Mouse (Mus musculus) right cerebral cortex, adult 2 months (tissue): ENCODE results near the gene Cebpe.
A peak's percentile ranks its signal among the peaks of the same experiment; 100 is the strongest.

Experiments used
- DNase-seq, 2 experiments: peaks; one replicate each; pipeline ENCODE4 v3.0.0; 2021 to 2022; ENCODE audit warnings: low spot score in 2 of 2

Gene Cebpe

DNA sequence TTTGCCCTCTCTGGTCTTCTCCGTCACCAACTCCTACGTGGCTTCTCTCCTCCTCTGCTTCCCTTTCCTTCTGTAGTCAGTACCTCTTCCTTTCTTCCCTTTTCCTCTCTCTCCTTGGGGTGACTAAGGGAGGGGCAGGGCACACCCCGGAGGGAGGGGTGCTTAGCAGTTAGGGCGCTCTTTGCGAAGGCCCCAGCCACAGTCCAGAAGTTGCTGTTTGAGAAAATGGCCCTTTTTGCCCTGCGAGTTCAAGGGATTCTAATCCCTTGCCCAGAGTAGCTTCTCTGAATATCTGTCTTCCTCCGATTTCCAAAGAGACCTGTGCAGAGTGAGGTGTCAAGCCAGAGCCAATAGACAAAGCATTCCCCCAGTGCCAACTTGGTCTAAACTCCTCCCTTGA, at the start of gene Cebpe:
Gene Cebpe (minus strand): TSS at position 101 of the 400 bp plus-strand sequence.
- no peak for DNase-seq

DNA sequence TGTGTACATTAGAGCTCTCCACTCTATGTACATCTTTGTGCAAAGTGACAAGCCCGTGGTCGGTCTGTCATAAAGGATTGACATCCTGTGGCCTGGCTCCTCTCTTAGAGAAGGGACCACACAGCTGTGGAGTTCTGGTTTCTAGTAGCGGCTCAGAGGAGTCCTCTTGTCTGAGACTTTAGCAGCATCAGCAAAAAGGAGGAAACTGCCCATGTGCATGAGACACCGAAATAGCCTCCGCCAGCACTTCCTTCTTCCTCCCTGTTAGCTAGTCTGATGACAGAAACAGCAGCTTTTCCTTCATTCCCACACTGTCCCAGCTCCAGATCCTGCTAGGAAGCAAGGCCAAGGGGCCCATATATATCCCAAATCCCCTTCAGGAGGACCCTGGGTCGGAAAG, 44.4 kb upstream of the Cebpe start:
- DNase-seq = no peak

DNA sequence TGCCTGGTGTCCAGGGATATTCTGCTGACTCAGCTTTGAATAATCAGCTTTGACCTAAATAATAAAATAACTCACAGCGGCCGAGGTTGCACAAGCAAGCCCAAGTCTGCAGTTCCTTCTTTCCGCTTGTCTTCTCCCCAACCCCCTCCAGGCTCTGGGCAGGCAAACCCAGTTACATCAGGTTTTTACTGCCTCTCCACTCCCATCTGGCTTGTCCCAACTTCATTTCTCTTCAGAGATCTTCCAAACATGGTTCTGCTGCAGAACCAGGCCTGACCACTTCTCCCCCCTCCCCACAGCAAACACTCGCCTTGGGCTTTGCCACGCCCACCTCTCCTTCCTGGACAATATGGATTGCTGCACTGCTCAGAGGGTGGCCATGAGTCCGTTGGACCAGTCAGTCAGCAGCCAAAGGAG, 42.6 kb upstream of the Cebpe start:
- DNase-seq = no peak

DNA sequence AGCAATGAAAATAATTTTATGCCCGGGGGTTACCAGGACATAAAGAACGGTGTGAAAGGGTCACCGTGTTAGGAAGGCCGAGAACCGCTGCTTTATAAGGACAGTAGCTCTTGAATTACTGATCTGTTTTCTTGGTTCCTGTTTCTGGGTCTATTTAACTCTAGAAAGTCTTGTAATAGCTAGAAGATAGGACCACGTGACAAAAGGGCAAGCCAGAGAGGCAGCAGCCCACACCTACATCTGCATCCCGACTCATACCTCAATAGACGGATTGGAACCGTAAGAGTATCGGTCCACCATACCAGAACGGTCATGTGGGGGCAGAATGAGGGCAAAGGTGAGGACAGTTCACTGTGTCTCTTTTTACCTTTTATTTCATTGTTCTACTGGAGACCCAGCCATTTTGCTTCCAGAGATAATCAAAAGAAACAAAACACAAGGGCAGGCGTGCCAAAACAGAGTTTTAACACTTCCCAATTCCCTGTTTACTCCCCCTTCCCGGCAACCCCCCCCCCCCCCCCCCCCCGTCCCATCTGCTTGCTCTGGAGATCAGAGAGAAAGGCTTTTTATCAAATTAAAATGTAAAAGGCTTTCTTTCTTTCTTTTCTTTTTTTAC, 42.1 kb upstream of the Cebpe start:
- no peak for DNase-seq

DNA sequence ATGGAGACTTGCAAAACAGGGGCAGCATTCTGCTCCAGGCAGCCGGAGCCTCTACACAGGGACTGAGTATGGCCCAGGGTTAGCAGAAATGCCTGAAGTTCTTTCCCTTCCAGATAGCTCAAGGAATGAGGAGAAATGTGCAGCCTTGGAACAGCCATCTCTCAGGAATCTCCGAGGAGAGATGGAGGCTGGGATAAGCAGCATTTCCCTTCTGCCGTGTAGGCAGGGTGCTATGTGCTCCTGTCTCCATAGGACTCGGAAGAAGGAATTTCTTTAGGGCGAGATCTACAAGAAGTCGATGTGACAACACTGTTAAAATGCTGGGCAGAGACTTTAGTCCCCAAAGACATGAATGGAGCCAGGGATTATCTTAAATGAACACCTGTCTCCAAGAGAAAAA, 41.0 kb upstream of the Cebpe start:
- DNase-seq = no peak

DNA sequence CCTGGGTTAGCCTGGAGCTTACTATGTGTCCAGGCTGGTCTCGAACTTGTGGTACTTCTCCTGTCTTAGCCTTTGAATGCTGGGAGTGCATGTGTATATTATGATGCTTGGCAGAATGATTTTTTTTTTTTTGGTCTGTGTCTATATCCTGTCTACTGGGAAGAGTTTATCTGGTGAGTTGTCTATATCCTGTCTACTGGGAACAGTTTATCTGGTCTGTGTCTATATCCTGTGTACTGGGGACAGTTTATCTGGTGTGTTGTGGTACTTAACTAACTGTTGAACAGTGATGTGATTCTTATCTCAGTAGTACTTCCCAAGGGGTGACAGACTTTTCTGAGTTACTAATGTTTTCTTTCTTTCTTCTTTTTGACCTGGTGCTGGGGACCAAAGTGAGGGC, 39.8 kb upstream of the Cebpe start:
- DNase-seq = no peak

DNA sequence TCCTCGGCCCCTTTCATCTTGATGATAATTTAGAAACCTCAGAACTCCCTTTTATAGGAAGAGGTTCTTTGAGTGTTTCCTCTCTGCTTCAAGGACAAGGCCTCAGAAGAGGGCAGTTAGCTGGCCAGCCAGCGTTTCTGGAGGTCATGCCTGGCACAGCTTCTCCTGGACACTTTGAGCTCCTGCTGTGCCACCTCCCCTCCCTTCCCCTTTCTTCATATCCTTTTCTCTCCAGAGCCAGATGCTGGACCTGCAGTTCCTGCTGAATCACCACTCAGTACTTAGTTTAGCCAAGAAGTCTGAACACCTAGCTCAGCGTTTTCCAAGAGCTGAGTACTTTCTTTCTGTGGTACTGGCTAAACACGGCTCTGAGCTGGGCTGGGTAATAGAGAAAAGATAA, 37.3 kb upstream of the Cebpe start:
- DNase-seq = no peak

DNA sequence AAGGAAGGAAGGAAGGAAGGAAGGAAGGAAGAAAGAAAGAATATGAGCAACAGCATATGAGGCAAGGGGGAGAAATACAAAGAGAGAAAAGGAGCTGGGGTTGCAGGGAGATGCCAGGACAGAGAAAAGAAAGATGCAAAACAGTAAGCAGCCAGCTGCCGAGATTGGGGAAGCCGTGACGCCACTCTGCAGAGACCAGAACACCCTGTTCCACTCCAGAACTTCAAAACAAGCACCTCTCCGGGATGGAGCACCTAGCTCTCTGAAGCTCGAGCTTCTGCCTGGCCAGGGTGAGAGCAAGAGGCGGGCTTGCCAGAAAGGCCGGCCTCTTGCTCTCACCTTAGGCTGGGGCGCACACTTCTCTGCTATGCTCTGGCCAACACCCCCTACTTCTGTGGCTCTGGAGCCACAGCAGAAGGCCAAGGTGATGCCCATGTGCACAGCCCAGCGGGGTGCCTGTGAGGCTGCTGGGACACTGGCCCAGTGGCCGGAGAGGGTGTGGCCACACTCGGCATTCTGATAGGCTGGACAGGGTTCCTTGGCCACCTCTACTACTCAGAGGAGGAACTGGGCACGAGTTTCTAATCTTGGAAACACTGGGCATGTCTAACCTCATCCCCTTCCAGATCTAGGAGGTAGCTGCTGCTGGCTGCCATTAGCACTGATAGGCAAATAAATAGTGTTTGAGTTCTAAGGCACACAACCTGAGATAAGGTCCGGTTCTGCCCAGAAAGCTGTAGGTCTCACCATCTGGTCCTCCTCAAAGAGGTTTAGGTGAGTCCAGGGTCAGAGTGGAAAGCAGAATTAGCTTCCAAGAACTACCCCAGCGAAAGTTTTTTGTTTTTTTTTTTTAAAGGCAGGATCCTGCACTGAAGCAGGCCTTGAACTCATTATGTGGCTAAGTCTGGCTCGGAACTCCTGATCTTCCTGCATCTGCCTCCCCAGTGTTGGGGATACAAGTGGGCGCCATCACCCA, 36.3 kb upstream of the Cebpe start:
- DNase-seq = no peak

DNA sequence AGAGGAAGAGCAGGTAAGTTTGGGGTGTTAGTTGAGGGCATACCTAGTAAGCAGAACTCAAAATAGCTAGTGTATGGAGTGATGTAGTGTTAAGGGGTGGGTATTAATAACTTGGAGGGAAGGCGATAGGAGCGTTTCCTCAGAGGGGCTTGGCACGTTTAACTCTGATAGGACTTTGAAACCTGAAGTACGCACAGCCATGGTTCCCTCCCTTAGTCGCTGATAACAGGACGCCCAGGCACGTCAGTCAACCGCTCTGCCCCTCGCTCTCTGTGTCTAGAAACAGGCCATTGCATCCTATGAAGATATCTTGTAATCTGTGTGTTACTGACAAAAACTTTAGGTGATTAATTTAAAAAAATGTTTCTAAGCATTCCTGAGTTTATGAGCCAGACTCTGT, 34.1 kb upstream of the Cebpe start:
- DNase-seq = no peak

DNA sequence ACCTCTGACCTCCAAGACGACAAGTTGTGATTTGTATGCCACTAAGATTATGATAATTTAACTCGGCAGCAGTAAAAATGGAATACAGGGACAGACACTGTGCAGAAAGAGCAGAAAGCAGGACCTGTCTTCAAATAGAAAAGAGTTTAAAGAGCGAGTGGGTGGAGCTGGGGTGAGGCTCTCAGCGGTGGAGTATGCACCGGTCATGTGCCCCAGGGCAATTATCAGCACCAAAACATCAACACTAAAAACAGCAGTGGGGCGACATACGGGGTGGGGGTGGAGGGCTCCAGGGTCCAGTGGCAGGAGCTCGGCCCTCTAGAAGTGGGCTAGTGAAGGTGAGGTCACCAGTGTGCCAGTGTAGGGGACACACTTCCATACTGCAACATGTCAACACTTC, 32.5 kb upstream of the Cebpe start:
- DNase-seq = no peak

DNA sequence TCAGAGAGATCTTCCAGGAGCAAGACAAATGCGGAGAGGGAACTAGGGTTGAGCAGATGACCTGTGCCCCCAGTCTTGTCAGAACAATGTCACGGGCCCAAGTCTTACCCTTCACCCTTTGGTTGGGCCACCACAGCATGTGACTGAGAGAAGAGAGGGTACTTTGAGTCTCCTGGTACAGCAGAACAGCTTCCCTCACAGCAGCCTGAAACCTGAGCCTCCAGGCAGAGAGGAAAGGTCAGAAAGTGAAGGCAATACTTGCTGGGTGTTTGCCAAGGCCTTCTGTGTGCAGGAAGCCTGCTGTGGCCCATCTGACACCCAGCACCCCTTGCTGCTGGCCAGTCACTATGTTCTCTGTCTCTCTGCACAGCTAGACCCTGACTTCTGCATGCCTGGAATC, 30.4 kb upstream of the Cebpe start:
- no peak for DNase-seq

DNA sequence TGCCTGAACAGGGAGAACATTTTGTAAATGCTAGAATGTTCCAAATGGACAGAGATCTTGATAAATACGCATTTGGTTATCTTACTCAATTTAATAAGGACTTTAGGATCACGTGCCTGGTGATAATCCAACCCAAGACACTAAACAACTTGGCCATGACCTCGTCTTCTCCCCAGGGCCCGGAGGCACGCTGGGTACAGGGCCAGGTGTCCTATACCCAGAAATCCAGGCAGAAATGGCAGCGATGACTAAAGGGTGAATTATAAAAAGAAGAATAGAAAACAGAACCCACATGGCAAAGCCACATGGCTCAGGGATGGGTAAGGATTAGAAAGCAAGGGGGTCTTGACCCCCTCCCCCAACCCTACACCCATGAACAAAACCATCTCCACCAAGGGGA, 29.7 kb upstream of the Cebpe start:
- DNase-seq = no peak

DNA sequence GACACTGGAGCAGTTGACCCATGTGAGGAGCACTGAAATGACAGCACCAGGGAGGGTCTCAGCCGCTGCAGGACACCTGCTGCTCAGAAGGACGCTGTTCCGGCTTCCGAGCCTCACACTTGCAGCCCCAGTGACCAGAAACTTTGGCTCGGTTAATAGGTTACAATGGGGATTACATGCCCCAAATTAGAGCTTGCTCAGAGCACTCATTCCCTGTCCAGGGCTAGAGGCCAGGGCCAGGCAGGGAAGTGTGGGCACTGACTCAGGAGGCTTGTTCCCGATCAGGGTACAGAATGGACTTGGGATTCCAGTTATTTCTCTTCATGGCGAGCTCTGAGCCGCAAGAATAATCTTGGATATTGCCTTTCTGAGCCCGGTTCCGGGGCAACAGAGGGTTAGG, 25.7 kb upstream of the Cebpe start:
- no peak for DNase-seq

DNA sequence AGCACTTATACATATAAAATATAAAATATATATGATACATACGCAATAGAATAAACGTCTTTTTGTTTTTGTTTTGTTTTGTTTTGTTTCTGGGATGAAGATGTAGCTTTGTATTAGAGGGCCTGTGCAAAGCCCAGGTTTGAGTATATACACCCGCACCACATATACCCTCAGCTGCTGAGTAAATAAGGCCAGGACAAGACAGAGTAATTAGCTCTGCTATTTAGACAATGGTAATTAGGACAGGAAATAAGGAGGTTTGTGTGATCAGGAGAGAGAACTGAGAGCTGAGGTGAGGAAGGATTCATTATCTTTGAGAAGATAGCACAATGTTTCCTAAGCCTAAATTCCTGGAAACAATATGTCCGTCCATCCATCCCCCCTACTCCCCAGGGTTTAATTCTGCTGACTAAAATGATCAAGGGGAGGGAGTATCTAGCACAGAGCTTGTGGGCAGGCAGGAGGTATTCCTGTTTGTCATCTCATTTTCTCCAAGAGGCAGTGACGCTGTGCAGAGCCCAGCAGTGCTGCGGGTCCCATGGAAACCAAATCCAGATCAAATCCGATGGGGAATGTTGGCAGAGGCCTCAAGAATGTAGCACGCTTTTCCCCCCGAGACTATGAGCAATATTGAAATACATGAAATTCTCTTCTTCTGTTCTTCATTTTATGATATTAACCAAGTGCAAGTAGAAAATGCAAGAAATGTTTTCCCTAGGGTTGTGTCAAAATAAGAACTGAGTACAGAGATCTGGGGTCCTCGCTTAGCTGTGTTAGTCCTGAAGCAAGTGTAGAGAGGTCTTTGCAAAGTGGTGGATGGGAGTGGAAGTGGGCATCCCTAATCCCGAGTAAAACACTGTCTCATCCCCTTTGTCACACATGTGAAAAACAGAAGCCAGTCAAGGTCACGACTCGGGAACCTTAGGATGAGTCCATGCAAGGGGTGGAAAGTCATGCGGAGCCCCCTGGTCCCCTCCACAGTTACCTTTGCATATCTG, 24.9 kb upstream of the Cebpe start:
- peak; percentile 63 to 70 for DNase-seq

DNA sequence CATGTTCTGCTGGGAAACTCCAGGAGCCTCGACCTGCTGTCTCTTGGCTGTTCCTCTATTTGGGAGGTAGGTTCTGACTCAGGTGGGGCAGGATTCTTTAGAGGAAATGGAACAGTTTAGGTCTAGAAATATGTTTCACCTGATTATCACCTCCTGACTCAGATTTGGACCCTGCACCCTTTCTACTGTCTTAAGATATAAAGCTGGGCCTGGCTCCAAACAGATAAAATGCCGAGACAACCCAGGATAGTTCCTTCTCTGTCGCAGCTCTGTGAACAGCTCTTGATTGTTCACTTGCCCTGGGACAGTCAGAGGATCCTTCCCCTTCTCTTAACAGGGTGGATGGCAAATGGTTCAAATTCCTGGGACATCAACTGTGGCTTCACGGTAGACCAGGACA, 23.2 kb upstream of the Cebpe start:
- no peak for DNase-seq

DNA sequence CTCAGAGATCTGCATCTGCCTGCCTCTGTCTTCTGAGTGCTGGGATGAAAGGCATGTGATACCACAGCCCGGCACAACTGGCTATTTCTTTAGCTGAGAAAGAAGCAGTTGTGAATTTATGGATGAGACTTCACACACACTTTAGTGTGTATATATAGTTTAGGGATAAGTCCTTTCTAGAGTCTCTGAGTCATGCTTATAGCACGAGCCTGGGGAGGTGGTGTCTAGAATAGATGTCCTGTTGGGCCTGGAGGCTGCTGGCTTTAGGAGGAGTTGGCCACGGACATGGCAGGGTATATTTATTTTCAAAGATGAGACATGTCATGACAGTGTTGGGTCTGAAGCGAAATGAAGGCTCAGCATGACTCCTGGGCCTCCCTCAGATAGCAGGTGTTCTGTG, 22.0 kb upstream of the Cebpe start:
- DNase-seq = no peak

DNA sequence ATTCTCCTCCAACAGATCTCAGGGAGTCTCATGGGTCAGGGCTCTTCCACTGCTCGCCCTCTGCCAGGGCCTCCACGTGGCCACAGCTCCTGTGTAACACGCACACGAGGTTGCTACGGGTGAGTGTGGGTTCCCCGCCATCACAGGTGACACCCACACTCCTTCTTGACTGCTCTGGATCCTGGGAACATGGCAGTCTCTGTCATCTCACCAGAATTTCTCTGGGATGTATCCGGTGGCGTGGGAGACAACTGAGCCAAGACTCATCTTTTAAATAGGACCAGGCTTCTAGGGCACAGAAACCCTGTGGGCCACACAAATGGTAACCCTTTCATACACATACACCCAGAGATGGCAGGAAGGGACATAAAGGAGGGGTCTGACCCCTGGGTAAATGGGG, 20.2 kb upstream of the Cebpe start:
- DNase-seq = no peak

DNA sequence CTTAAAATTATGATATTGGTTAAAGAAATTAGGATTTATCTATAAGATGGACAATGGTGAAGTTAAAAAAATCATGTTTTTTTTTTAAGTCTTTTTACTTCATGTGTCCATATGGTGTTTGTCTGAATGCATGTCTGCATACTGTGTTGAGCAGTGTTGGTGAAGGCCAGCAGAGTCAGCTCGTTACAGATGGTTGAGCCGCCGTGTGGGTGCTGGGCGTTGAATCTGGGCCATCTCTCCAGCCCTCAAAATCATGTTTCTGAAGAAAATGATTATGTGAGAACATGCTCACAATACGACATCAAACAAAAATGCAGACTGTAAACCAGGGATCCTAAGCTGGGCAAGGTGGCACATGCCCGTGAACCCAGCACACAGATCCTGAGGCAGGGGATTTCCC, 18.3 kb upstream of the Cebpe start:
- peak; percentile 63 to 64 for DNase-seq

DNA sequence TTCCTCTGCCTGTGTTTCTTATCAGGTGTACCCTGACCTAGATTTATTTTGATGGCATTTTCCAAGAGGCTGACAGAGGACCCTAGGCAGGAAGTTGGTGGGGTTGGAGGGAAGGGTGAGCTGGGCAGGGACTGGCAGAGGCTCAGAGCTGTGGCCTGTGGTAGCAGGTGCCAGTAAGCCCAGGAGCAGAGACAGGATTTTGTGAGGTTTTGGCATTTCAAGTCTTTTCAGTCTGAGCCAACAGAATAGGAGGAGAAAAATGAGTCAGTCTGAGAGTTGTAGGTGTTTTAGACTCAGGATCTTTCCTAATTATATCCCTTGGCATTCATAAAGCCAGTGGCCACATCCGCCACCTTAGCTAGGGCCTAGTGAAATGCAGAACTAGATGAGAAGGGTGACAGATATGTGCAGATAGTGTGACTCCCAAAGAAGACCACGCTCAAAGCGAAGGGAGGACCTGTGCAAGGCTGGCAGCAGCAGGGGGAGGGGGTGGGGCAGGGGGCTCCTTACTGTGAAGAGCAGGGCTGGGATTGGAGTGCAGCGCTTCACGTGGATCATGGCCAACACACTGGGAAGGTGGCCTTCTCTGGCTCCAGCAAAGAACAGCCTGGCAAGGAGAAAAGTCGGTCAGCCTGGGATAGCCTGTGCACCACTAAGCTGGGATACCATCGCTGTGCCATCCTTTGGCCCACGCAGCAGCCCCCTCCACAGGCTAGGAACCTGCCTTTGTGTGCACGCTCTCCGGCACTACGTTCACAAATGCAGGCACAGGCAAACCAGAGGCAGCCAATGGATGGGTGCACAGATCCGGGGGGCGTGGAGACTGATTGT, 17.1 kb upstream of the Cebpe start:
- DNase-seq = peak; percentile 41 to 49

DNA sequence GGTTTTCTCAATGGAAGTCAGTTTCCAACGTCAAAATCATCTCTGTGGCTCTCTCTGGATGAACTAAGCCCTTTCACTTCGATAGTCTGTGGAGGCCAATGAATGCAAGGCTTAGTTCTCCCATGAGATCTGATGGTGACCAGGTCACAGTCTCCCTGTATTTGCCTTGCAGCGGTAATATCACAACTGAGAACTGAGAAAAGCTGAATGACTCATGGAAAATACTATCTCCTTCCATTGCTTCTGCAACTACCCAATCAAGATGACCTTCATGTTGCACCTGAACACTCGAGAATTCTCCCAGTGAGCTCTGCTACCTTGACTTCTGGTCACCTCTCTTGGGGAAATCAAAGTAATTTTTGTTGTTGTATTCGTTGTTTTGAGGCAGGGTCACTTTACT, 15.6 kb upstream of the Cebpe start:
- DNase-seq = no peak

DNA sequence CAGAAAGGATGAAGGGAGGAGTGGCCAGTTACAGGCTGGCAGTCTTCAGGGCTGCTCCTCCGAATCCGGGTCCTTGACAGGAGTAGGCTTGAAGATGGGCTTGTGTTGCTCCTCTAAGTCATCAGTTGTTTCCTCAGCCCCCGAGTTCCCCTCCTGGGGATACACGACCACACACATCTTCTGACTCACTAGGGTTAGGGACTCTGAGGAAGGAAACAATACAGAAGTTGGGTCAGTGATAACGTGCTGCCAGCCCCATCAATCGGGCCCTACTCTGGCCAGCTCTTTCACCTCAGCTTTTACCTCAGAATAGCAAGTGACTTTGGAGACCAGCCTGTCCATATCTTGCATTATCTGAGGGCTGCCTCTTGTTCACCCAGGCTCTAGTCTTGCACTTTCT, 12.1 kb upstream of the Cebpe start:
- no peak for DNase-seq
